Mouse (Mus musculus): ENCODE data around the gene Gm17555. TPM values are rescaled to one million over a fixed set of nuclear protein-coding genes. Genes with fewer than 3 reads are reported as not detected.

Gm17555 gene
- polyA plus RNA-seq, 1 experiment from 2014 or later = not detected

GRCm38 (mm10) chr2:126198971-126199370 lies 15.9 kb upstream of the Gm17555 start:
- WGBS (ENCODE audit: insufficient replicate concordance) = 74% methylated on average over 3 of the region's 3 CpGs
- Histone ChIP-seq H3K36me3 (ENCODE audit: control insufficient read depth, insufficient read depth, low read length) (no peaks in the 10 kb centered on the region), H3K9me3 (replicated peaks; ENCODE audit: control insufficient read depth, low read length) (no peaks in the 10 kb centered on the region), H3K4me3 (ENCODE audit: low read depth, low read length) (no peak overlapping the region), H3K9ac (ENCODE audit: low read depth, low read length) (no peak overlapping the region), H3K27ac (ENCODE audit: low read depth, low read length) (no peak overlapping the region), H3K4me1 (ENCODE audit: control insufficient read depth, insufficient read depth, low read length) (no peaks in the 10 kb centered on the region), H3K4me2 (no peak overlapping the region), H3K27me3 (ENCODE audit: control insufficient read depth, insufficient read depth, low read length) (no peaks in the 10 kb centered on the region)
- no peak for ATAC-seq (replicated peaks; ENCODE audit: insufficient number of reproducible peaks, low FRiP score, low TSS enrichment)

GRCm38 (mm10) chr2:126211011-126211680 lies 3.8 kb upstream of the Gm17555 start:
- H3K4me1 ChIP-seq (ENCODE audit: control insufficient read depth, insufficient read depth, low read length) = no peaks in the 10 kb centered on the region
- ATAC-seq (replicated peaks; ENCODE audit: insufficient number of reproducible peaks, low FRiP score, low TSS enrichment) = no peak
- H3K4me2 ChIP-seq = no peak overlapping the region
- no peaks in the 10 kb centered on the region for H3K9me3 ChIP-seq (replicated peaks; ENCODE audit: control insufficient read depth, low read length)
- H3K27ac ChIP-seq (ENCODE audit: low read depth, low read length) = no peak overlapping the region
- WGBS (ENCODE audit: insufficient replicate concordance) = 70% methylated on average over 6 of the region's 6 CpGs
- H3K36me3 ChIP-seq (ENCODE audit: control insufficient read depth, insufficient read depth, low read length) = no peaks in the 10 kb centered on the region
- H3K27me3 ChIP-seq (ENCODE audit: control insufficient read depth, insufficient read depth, low read length) = no peaks in the 10 kb centered on the region
- no peak overlapping the region for H3K9ac ChIP-seq (ENCODE audit: low read depth, low read length)
- H3K4me3 ChIP-seq (ENCODE audit: low read depth, low read length) = no peak overlapping the region

GRCm38 (mm10) chr2:126227581-126227980 lies 12.7 kb downstream of the Gm17555 start:
- ATAC-seq (replicated peaks; ENCODE audit: insufficient number of reproducible peaks, low FRiP score, low TSS enrichment) = no peak
- Histone ChIP-seq H3K9me3 (replicated peaks; ENCODE audit: control insufficient read depth, low read length) (no peaks in the 10 kb centered on the region), H3K4me3 (ENCODE audit: low read depth, low read length) (no peak overlapping the region), H3K4me2 (no peak overlapping the region), H3K9ac (ENCODE audit: low read depth, low read length) (no peak overlapping the region), H3K36me3 (ENCODE audit: control insufficient read depth, insufficient read depth, low read length) (no peaks in the 10 kb centered on the region), H3K27me3 (ENCODE audit: control insufficient read depth, insufficient read depth, low read length) (no peaks in the 10 kb centered on the region), H3K27ac (ENCODE audit: low read depth, low read length) (no peak overlapping the region), H3K4me1 (ENCODE audit: control insufficient read depth, insufficient read depth, low read length) (no peaks in the 10 kb centered on the region)
- 71% methylated on average over 4 of the region's 4 CpGs for WGBS (ENCODE audit: insufficient replicate concordance)

GRCm38 (mm10) chr2:126231731-126232130 lies 16.8 kb downstream of the Gm17555 start:
- no peaks in the 10 kb centered on the region for H3K4me1 ChIP-seq (ENCODE audit: control insufficient read depth, insufficient read depth, low read length)
- 83% methylated on average over 1 of the region's 1 CpGs for WGBS (ENCODE audit: insufficient replicate concordance)

GRCm38 (mm10) chr2:126236905-126237304 lies 22.0 kb downstream of the Gm17555 start:
- no peak overlapping the region for H3K27ac ChIP-seq (ENCODE audit: low read depth, low read length)
- no peaks in the 10 kb centered on the region for H3K9me3 ChIP-seq (replicated peaks; ENCODE audit: control insufficient read depth, low read length)
- no peak overlapping the region for H3K4me2 ChIP-seq
- H3K36me3 ChIP-seq (ENCODE audit: control insufficient read depth, insufficient read depth, low read length) = no peaks in the 10 kb centered on the region
- no peaks in the 10 kb centered on the region for H3K27me3 ChIP-seq (ENCODE audit: control insufficient read depth, insufficient read depth, low read length)
- H3K4me1 ChIP-seq (ENCODE audit: control insufficient read depth, insufficient read depth, low read length) = no peaks in the 10 kb centered on the region
- WGBS (ENCODE audit: insufficient replicate concordance) = 78% methylated on average over 4 of the region's 4 CpGs
- no peak overlapping the region for H3K9ac ChIP-seq (ENCODE audit: low read depth, low read length)
- H3K4me3 ChIP-seq (ENCODE audit: low read depth, low read length) = no peak overlapping the region
- ATAC-seq (replicated peaks; ENCODE audit: insufficient number of reproducible peaks, low FRiP score, low TSS enrichment) = no peak

More at GRCm38 (mm10) chr2:126231731-126232130, 16.8 kb downstream of the Gm17555 start:
- H3K4me3 ChIP-seq (ENCODE audit: low read depth, low read length) = no peak overlapping the region
- H3K36me3 ChIP-seq (ENCODE audit: control insufficient read depth, insufficient read depth, low read length) = no peaks in the 10 kb centered on the region
- no peak overlapping the region for H3K27ac ChIP-seq (ENCODE audit: low read depth, low read length)
- H3K27me3 ChIP-seq (ENCODE audit: control insufficient read depth, insufficient read depth, low read length) = no peaks in the 10 kb centered on the region
- ATAC-seq (replicated peaks; ENCODE audit: insufficient number of reproducible peaks, low FRiP score, low TSS enrichment) = no peak
- H3K9me3 ChIP-seq (replicated peaks; ENCODE audit: control insufficient read depth, low read length) = no peaks in the 10 kb centered on the region
- H3K9ac ChIP-seq (ENCODE audit: low read depth, low read length) = no peak overlapping the region
- no peak overlapping the region for H3K4me2 ChIP-seq

GRCm38 (mm10) chr2:126245446-126245845 lies 30.5 kb downstream of the Gm17555 start:
- no peak overlapping the region for H3K27ac ChIP-seq (ENCODE audit: low read depth, low read length)
- ATAC-seq (replicated peaks; ENCODE audit: insufficient number of reproducible peaks, low FRiP score, low TSS enrichment) = no peak
- H3K9ac ChIP-seq (ENCODE audit: low read depth, low read length) = no peak overlapping the region
- H3K27me3 ChIP-seq (ENCODE audit: control insufficient read depth, insufficient read depth, low read length) = no peaks in the 10 kb centered on the region
- no peaks in the 10 kb centered on the region for H3K9me3 ChIP-seq (replicated peaks; ENCODE audit: control insufficient read depth, low read length)
- no peak overlapping the region for H3K4me3 ChIP-seq (ENCODE audit: low read depth, low read length)
- H3K4me1 ChIP-seq (ENCODE audit: control insufficient read depth, insufficient read depth, low read length) = no peaks in the 10 kb centered on the region
- 43% methylated on average over 2 of the region's 2 CpGs for WGBS (ENCODE audit: insufficient replicate concordance)
- no peak overlapping the region for H3K4me2 ChIP-seq
- no peaks in the 10 kb centered on the region for H3K36me3 ChIP-seq (ENCODE audit: control insufficient read depth, insufficient read depth, low read length)

- ATAC-seq (replicated peaks; ENCODE audit: insufficient number of reproducible peaks, low FRiP score, low TSS enrichment) = no peak
- Histone ChIP-seq H3K4me3 (ENCODE audit: low read depth, low read length) (no peak overlapping the region), H3K4me2 (no peak overlapping the region), H3K27ac (ENCODE audit: low read depth, low read length) (no peak overlapping the region), H3K4me1 (ENCODE audit: control insufficient read depth, insufficient read depth, low read length) (no peaks in the 10 kb centered on the region), H3K9me3 (replicated peaks; ENCODE audit: control insufficient read depth, low read length) (no peaks in the 10 kb centered on the region), H3K9ac (ENCODE audit: low read depth, low read length) (no peak overlapping the region), H3K36me3 (ENCODE audit: control insufficient read depth, insufficient read depth, low read length) (no peaks in the 10 kb centered on the region), H3K27me3 (ENCODE audit: control insufficient read depth, insufficient read depth, low read length) (no peaks in the 10 kb centered on the region)
- WGBS (ENCODE audit: insufficient replicate concordance) = 90% methylated on average over 2 of the region's 2 CpGs
These were observed 33.6 kb downstream of the Gm17555 start for GRCm38 (mm10) chr2:126248536-126248935.

- no peak overlapping the region for H3K4me2 ChIP-seq
- no peaks in the 10 kb centered on the region for H3K36me3 ChIP-seq (ENCODE audit: control insufficient read depth, insufficient read depth, low read length)
- H3K27ac ChIP-seq (ENCODE audit: low read depth, low read length) = no peak overlapping the region
- H3K9me3 ChIP-seq (replicated peaks; ENCODE audit: control insufficient read depth, low read length) = no peaks in the 10 kb centered on the region
- H3K4me3 ChIP-seq (ENCODE audit: low read depth, low read length) = no peak overlapping the region
- no peaks in the 10 kb centered on the region for H3K27me3 ChIP-seq (ENCODE audit: control insufficient read depth, insufficient read depth, low read length)
- H3K9ac ChIP-seq (ENCODE audit: low read depth, low read length) = no peak overlapping the region
- ATAC-seq (replicated peaks; ENCODE audit: insufficient number of reproducible peaks, low FRiP score, low TSS enrichment) = no peak
- H3K4me1 ChIP-seq (ENCODE audit: control insufficient read depth, insufficient read depth, low read length) = no peaks in the 10 kb centered on the region
These were observed 37.3 kb downstream of the Gm17555 start for GRCm38 (mm10) chr2:126252211-126252610.

Measured in heart, embryonic 11.5 days (tissue).